In the genomic region with DNA sequence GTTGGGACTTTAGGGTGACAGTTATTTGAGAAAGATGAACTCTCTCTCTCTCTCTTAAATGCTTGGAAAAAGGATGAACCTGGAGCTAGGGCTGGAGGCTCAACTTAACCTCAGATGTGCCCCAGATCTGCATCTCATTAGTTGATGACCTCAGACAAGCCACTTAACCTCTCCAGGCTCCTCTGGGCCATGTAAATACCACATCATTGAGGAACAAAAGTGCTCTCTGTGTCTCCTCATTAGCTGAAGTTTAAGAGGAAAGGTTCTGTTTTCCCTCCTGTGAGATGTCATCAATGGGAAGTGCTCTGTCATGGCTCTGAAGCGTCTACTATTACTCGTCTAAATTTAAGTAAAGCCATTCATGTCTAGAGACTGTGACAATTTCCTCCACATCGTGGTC, we compare ENCODE assay signal across 13 mouse cellular contexts.
"Had no signal": no experiment of that assay in that cellular context is flagged by ENCODE, and none has a peak within 500 bp of the region (broad histone marks: within the 10 kb centered on the region; RNA-seq: fewer than 3 reads in every experiment).

No protein-coding gene starts in this region.

- H3K9me3 ChIP-seq: limb, embryonic 13.5 days; midbrain, embryonic 13.5 days; neural tube, embryonic 15.5 days; stomach, embryonic 15.5 days had no signal

- H3K27ac ChIP-seq: limb, embryonic 13.5 days; liver, embryonic 14.5 days; midbrain, embryonic 13.5 days; neural tube, embryonic 15.5 days; stomach, embryonic 15.5 days had no signal

- H3K4me3 ChIP-seq: limb, embryonic 13.5 days; midbrain, embryonic 13.5 days; myocyte; neural tube, embryonic 15.5 days; stomach, embryonic 15.5 days had no signal

- ATAC-seq: midbrain, embryonic 13.5 days had no signal

- H3K9ac ChIP-seq: limb, embryonic 13.5 days; liver, embryonic 14.5 days; midbrain, embryonic 13.5 days; neural tube, embryonic 15.5 days; stomach, embryonic 15.5 days had no signal

- H3K27me3 ChIP-seq: limb, embryonic 13.5 days; midbrain, embryonic 13.5 days; neural tube, embryonic 15.5 days; stomach, embryonic 15.5 days had no signal

- DNase-seq: kidney, adult 11 months; kidney, adult 9 months; kidney, postnatal 14 days; layer of hippocampus, postnatal 36 days; lung, adult 18-20 months; right cerebral cortex, postnatal 14 days; thymus, postnatal 36 days had no signal

- H3K4me2 ChIP-seq: limb, embryonic 13.5 days; midbrain, embryonic 13.5 days; neural tube, embryonic 15.5 days; stomach, embryonic 15.5 days had no signal

- H3K4me1 ChIP-seq: midbrain, embryonic 13.5 days; neural tube, embryonic 15.5 days; stomach, embryonic 15.5 days had no signal

- H3K36me3 ChIP-seq: limb, embryonic 13.5 days; midbrain, embryonic 13.5 days; neural tube, embryonic 15.5 days; stomach, embryonic 15.5 days had no signal
